Mouse (Mus musculus): ENCODE measurements around the gene Rps6kb2.

The Rps6kb2 gene

DNA sequence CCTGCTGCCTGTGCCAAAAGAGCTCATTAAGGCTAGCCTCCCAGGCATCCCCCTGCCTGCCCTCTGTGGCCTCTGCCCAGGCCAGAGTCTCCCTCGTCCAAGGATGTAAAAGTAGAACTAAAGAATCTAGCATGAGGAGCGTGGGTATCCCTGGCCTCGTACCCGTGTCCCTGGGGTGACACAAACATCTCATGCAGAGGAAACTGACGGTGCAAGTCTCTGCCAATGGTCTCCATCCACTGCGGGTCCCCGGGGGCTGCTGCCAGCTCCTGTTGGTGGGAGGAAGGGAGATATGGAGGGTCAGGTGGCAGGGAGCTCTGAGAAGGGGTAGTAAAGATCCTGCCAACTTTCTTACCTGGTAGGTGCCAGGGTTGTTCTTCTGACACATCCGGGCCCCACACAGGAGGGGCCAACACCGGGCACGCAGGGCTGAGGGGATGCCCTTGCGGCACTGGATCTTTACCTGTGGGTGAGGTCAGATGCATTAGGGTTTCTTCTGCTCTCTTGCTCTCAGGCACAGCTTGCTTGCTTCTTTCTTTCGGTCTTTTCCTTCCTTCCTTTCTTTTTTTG, 26.0 kb upstream of the Rps6kb2 start:
- no peak for DNase-seq (ENCODE audit: low spot score)

DNA sequence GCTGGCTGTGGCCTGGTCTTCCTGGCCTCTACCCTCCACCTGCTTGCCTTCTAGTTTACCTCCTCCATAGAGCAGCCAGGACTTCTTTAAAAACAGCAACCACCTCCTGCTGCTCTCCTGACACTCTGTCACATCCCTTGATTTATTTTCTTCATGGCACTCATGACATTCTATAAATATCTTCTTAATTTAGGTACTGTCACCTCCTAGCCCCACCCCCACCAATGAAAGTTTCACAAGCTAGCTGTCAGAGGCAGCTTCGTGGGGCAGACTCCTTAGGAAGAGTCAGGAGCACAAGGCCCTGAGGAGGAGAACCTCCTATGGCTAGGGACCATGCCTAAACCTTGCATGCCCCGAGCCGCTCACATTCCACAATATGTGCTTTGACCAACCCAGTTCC, 24.1 kb upstream of the Rps6kb2 start:
- DNase-seq (ENCODE audit: low spot score), result no peak

DNA sequence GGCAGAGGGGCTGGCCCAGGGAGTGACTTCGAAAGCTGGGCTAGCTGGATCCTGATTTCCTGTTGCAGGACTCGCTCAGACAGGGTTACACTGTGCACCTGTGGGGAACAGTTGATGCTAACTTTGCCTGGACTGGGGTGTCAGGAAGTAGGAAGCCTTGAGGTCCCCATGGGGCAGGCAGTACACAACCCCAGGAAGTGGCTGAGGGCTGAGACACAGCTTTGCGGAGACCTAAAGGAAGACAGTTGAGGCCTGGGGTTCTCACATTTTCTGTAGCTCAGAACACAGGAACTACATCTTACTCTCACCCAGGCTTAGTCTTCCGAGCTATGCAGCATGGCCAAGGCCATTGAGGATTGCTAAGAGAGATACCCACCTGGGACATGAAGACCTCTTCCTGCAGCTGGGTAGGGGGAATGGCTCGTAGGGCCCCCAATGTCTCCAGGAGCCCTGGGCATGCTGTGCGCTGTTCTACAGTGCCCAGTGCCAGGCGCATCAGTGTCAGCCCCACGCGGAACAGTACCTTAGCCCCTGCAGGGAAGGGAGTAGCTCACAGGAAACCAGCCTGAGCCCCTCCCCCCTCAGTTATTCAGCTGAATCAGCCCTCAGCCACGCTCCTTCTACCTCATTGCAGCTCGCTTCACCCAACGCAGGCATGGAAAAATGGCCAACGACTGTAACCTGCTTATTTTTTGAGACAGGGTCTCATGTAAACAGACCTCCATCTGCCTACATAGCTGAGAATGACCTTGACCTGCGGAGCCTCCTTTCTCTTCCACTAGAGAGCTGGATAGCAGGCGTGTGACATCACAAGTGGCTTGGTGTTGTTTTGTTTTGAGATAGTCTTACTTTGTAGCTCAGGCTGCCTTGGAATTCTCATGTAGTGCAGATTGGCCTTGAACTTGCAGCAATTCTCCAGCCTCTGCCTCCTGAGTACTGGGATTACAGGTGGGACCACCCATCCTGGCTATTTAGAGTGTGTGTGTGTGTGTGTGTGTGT, 22.1 kb upstream of the Rps6kb2 start:
- DNase-seq (ENCODE audit: low spot score), result no peak

DNA sequence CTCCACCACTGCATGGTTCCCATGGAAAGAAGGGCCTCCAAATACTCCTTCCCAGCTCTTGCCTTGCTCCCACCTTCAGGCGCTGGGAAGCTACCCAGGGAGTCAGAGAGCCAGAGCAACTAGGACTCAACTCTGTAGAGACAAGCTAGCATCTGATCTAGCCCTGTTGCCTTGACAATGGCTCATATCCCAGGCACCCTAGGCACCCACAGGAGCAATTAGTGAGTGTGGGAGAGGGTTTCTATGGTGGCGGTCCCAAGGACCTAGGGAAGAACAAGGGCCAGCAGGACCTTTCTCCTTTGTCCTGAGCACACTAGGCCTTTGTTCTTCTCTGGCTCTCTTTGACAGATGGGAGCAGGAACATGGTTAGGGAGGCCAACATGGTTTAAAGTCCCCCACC, 20.5 kb upstream of the Rps6kb2 start:
- DNase-seq (ENCODE audit: low spot score), result no peak

DNA sequence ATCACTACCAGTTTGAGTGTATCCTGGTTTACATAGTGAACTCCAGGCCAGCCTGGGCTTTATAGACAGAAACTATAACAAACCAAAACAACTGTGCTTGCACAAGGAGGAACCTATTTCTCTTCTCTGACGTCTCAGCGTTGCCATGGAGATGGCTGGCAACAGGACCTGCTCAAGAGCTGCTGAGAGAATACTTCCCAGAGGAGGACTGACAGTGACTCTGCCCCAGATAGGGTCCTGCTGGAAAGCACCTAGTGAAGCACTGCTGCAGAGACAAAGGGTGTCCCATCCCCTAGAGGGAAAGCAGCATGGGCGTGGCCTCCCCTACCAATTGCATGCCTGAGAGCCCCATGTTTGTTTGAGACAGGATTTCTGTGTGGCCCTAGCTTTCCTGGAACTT, 18.7 kb upstream of the Rps6kb2 start:
- DNase-seq (ENCODE audit: low spot score), result no peak

DNA sequence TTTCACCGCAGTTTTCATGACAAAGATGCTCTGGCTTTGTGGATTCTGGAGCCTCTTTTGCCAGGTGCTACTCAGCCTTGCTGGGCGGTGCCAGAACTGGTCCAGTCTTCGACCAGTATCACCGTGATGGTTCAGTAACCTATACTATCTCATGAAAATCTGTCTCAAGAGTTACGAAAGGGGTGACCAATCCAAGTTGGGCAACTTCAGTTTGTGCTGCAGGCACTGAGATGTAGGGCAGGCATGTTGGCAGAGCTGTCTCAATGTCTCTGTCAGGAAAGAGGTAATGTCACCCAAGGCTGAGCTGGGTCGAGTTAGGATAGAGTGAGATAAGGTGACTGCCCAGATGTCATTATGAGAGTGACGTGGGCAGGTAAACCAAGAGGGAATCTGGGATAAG, 17.3 kb upstream of the Rps6kb2 start:
- no peak for DNase-seq (ENCODE audit: low spot score)

DNA sequence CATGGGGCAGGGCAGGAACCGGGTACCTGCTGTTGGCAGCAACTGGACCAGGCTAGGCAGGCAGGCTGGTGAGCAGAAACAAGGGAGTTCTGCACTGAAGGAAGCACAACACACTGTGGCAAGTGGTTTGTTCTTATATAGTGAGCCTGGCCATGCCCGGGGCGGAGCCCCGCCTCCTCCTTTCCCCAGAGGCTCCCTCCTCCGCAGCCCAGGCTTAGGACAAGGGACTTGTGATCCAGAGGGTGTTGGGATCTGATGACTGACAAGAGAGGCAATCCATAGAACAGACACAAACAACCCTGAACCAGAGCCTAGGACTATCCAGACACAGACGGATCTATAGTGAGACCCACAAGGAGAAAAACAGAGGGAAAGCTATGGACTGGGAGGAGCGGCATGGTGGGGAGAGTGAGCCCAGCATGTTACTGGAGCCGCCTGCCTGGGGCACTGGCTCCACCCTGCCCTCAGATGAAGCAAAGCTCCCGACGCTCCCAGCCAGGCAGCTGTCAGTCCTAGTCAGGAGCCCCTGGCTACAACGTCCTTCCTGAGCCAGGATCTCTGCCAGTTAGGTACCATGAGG, 12.3 kb upstream of the Rps6kb2 start, which contains the start of gene Carns1:
TSS of gene Carns1 (minus strand) at position 112 of the 580 bp plus-strand sequence.
- DNase-seq (ENCODE audit: low spot score), result no peak

DNA sequence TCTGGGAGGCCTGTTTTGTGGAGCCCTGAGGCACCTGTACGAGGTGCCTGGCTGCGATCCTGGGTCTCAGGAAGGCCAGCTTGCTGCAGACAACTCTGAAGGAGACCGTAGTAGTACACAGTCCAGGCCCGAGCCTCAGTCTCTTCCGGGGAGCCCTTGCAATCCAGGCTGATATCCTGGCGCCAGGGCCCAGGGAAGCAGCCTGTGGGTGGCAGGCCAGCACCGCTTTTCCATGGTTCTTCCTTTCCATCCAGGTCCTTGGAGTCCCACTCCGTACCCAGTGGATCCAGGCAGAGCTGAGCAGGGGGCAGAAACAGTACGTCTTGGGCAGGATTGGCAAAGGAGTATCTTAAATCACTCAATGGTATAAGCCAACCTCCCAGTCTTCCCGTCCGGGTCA, 9.8 kb upstream of the Rps6kb2 start:
- DNase-seq (ENCODE audit: low spot score), result no peak

DNA sequence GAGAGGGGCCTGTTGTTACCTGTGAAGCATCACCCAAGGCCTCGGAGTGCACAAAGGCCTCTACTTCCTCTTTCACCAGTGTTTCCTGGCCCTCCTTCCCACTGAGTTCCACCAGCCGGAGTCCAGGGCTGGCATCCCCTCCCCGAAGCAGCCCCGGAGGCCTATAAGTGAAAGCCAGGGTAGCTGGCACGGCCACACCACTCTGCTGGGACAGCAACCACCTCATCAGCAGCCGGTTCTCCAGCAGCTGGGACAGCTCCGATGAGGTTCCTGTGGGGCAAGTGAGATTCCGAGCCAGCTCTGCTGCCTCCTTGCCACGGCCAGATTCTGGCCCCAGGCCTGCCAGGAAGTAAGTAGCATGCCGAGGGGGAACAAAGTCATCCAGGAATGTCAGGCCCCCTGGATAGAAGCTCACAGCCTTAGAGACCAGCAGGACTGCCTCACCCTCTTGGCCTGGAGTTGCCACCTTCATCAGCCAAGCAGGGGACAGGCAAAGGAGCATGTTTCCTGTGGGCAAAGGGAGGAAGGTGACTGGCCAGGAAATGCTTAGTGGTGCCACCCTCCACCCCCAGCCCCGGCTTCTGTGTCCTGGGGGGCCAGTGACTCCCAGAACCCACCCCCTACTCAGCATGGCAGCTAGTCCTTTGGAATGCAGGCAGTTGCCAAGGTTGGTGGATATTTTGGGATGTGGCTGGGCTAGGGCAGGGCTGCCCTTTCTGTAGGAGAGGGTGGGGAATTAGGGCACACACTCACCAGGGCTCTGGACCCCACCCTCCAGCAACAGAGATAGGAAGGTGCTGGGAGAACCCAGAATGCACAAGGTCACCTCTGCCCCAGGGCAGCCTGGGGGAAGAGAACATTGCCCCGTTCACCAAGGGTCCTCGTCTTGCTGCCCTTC, 8.5 kb upstream of the Rps6kb2 start:
- no peak for DNase-seq (ENCODE audit: low spot score)

DNA sequence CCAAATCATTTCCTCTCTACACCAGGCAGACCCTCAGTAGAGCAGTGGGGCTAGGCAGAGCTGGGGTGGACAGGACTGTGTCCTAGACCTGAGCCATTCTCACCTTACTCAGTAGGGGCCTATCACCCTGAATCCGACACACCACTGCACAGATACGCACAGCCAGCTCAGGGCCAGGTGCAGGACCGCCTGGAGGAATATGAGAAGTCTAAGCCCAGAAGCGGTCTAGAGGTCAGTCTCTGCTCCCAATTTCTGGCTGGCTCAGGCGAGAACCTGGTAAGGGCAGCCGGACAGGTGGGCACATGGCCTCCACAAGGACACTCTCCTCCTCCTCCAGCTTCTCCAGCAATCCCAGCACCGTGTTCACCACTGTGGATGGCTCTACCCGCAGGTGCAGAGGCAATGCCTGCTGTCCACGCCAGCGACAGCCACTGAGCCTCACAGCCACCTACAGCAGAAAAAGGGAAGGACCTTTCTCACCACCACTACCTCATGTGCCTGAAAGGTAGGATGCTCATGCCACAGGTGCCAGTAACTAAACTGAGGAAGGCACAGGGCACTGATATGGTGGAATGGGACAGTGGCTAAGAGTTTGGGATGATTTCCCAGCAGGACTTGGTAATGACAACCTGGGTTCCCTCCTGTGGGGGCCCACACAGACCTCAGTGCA, 7.7 kb upstream of the Rps6kb2 start:
- no peak for DNase-seq (ENCODE audit: low spot score)

DNA sequence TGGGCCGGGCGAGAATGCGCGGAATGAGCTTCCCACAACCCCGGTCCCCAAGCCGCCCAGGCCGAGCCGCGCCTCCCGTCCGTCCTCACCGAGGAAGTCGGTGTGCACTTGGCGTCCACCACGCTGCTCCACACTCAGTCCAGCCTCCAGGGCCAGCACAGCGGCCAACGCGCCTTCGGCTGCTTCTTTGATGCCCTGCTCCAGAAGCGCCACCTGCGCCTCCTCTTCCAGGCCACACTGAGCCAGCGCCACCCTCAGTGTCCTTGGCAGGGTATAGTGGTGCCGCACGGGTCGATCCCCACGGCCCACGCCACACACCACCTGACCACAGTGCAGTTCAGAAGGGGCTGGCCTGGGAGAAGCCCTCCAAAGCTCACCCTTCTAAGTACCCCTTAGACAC, 6.7 kb upstream of the Rps6kb2 start:
- DNase-seq (ENCODE audit: low spot score), result no peak

DNA sequence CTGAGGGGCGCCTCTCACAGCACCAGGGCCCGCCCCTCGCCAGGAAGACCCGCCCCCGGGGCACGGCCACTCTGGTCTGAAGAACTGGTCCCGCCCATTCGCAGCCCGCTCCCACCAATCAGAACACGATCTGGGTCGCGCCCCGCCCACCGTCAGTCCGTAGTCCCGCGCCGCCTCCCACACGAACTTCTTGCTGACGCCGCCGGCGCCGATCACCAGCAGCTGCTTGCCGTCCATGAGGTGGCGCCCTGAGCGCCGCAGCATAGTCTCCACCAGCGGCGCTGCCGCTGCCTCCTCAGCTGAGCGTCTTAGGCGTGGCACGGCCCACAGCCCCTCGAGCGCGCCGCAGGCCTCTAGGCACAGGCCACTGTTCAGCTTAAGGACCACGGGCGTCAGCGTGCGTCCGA, 6.2 kb upstream of the Rps6kb2 start:
- DNase-seq (ENCODE audit: low spot score), result peak; percentile 98

DNA sequence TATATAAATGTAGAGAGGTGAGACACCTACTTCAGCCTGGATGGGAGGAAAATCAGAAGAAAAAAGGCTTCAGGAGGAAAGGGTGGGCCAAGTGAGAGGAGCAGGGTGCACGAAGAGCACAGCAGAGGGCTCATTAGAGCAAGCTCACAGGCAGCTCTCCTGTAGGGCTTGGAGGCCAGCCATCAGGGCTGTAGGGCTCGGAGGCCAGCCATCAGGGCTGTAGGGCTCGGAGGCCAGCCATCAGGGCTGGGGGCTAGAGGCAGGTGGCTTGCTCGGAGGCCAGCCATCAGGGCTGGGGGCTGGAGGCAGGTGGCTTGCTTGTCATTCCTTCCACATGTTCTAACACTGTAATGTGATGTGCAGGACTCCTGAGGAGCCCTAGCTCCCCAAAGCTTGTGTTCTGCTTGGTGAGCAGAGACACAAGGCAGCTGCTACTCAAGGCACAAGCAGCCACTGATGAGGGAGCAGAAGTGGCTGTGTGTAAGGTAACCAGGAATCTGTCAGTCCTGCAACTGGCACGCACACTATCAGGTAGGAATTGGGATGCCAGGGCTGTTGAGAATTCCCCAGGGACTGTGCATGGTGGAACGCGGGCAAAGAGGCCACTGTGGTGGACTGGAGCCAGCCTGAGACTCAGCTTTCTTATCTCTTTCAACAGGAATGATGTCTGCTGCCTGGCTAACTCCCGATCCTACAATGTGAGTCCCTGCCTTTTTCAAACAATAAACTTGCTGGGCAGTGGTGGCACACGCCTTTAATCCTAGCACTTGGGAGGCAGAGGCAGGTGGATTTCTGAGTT, 3.7 kb upstream of the Rps6kb2 start:
- DNase-seq (ENCODE audit: low spot score), result no peak

DNA sequence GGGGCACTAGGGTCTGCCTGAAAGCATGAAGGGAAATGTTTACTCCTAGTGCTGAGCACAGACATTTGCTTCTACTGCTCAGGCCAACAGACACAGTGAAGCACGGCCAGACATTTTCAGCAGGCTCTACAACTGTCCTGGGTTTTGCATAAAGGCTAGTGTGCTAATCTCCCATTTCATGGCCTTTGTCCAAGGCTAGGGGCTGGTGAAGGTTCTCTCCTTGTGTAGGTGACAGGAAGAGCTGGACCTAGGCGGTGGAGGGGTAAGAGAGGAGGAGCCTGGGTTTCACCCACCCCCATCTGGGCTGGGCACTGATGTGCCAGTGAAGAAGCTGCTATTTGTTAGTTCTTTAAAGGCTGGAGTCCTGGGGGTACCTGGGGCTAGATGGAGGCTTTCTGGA, 1.6 kb upstream of the Rps6kb2 start:
- DNase-seq (ENCODE audit: low spot score), result no peak

DNA sequence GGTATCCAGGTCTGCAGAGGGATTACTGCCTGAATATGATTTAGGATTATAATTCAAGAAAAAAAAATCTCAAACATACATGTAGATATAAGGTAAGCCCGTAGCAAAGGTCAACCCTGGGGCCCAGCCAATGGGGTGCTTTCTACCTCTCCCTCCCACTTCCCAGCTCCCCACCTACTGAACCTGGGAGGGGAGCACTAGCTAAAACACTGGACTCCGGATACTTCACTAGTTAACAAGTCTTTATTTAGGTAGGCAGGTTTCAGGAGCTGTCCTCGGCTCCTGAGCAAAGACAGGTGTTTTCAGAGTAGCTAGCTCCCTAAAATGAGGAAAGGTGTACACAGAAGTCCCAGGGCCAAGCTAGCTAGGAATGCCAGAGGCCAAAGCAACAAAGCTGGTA, 946 bp upstream of the Rps6kb2 start:
- no peak for DNase-seq (ENCODE audit: low spot score)

DNA sequence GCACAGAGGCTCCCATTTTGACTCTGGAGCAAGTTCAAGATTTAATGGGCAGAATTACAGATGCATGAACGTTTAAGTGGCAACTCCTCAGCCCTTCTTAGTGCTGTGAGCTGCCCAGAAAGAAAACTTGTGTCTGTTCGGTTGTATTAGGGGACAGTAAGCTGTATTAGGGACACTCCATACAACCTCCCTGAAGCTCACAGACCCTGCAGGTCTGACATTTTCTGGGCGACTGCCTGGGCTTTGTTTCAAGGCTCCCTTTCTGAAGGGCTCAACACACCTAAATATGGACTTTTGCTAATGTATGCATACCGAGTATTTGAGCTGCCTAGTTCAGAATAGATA, 361 bp upstream of the Rps6kb2 start:
- no peak for DNase-seq (ENCODE audit: low spot score)

DNA sequence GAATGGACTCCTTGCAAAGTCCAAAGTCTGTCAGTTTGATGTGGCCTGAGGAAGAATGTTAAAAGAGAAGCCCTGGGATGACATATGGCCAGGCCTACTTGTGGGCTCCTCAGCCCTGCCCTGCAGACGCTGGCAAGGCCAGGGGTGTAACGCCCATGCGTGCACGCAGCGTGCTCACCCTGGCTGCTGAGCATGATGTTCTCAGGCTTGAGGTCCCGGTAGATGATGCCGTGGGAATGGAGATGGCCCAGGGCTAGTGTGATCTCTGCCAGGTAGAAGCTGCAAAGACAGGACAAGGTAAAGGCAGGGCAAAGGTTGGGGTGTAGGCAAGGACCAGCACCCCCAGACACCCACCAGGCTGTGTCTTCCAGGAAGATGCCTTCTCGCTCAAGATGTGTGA, 4.1 kb downstream of the Rps6kb2 start:
- no peak for DNase-seq (ENCODE audit: low spot score)

DNA sequence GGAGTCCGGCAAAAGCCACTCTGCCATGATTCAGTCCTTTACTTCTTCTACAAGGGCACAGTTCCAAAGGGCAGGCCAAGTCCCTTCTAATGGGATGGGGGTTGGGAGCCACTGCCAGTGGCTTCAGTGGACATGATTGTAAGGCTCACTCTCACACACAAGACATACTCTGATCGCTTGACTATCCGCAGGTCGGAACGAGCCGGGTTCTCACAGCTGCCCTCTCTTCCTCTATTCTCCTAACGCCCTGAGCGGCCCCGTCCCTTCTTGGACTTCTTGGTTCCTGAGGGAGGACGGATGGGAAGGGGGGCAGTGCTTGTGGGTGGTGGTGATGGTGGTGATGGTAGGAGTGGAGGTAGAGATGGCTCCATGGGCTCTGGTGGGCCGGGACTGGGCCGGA, 6.4 kb downstream of the Rps6kb2 start:
- no peak for DNase-seq (ENCODE audit: low spot score)

DNA sequence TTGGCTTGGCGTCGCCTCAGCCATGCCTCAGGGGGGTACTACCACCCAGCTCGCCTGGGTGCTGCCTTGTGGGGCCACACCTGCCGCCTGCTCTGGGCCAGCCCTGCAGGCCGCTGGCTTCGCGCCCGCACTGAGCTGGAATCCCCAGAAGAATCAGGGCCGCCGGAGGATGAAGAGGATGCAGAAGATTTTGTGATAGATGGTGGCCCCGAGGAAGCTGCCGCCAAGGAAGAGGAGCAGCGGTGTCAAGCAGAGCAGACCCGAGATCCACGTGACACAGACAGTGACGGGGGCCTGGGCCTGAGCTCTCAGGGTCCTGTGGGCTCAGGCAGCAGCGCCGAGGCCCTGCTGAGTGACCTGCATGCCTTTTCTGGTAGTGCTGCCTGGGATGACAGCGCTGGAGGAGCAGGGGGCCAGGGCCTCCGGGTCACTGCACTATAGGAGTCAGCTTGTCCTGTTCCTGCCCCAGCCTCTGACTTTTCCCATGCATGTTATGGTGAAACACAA, 7.0 kb downstream of the Rps6kb2 start:
- DNase-seq (ENCODE audit: low spot score), result no peak

DNA sequence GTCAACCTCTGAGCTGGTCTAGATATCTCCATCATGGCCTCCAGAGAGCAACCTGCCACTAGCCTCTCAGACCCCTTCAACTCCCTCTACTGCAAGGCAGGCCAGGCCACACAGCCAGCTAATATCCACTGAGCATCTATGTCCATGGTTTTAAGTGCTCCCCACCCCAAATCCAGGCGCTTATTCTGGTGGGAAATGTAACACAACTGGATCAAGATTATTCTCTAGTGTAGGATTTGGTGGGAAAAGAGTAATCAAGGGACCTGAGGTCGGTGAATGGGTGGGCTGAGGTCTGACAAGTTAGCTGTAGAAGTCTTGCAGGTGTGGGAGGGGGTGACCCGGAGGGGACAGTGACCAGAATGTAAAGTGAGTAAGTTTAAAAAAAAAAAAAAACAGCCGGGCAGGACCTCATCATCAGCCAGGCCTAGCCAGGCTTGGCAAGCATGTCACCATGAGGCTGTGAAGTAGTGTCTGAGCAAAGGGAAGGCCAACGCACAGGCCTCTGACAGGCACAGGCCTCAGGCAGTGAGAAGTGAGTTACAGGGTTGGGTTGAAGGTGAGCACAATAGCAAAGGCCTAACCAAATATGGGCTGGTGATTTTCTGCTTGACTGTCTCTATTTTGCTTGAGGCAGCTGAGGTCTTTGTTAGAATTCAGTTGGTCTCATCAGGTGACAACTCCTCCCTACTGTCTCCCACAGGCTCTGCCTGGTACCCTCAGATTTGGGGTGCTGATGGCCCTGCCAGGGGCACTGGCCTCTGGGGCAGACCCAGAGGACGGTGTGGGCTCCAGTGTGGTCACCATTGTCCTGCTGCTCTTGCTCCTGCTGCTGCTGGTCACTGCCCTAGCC, 7.7 kb downstream of the Rps6kb2 start:
- DNase-seq (ENCODE audit: low spot score), result no peak
